Mouse (Mus musculus) myocyte (in vitro differentiated cells): ENCODE measurements at regions not wholly inside any gene's neighbourhood (a gene's known extent, or its start where the extent isn't known, plus 50 kb on each side); places are given as distances from the start of the nearest gene placed in this dataset.
A peak's percentile ranks its signal among the peaks of the same experiment; 100 is the strongest.

Source experiments
- H3K27me3 ChIP-seq: one replicate; pipeline ENCODE4 v1.6.1; 2011; ENCODE audit not compliant: control insufficient read depth, insufficient read depth, insufficient read length
- H3K36me3 ChIP-seq: one replicate; pipeline ENCODE4 v1.6.1; 2011; ENCODE audit not compliant: control insufficient read depth, insufficient read depth
- H3K4me2 ChIP-seq: one replicate; pipeline ENCODE4 v1.6.1; 2011; ENCODE audit warnings: low read depth, control low read depth
- H3K4me3 ChIP-seq: one replicate; pipeline ENCODE4 v1.5.1; 2011; ENCODE audit warnings: mild to moderate bottlenecking, control low read depth, moderate library complexity
- H3K79me2 ChIP-seq: one replicate; pipeline ENCODE4 v1.6.1; 2011; ENCODE audit not compliant: control insufficient read depth, insufficient read depth
- H3ac ChIP-seq: one replicate; pipeline ENCODE4 v1.6.1; 2011; ENCODE audit not compliant: control insufficient read depth, insufficient read length
- CEBPB ChIP-seq: IDR thresholded peaks from 2 replicates; pipeline ENCODE4 v1.6.1; 2011; ENCODE audit warnings: mild to moderate bottlenecking, moderate library complexity; ENCODE audit not compliant: poor library complexity, insufficient read depth, severe bottlenecking
- E2F4 ChIP-seq: IDR thresholded peaks from one replicate; pipeline ENCODE4 v1.6.1; 2011; ENCODE audit warnings: mild to moderate bottlenecking, control low read depth, moderate library complexity; ENCODE audit not compliant: insufficient read depth
- MAX ChIP-seq: IDR thresholded peaks from one replicate; pipeline ENCODE4 v1.6.1; 2011; ENCODE audit warnings: low read depth, mild to moderate bottlenecking, control low read depth
- MYOD1 ChIP-seq, 3 experiments: IDR thresholded peaks; one replicate each; pipeline ENCODE4 v1.6.1; 2011; ENCODE audit warnings: control low read depth in 2 of 3, low read depth in 2 of 3, mild to moderate bottlenecking in 2 of 3, moderate library complexity in 1 of 3; ENCODE audit not compliant: insufficient read length in 2 of 3, control insufficient read depth in 1 of 3
- MYOG ChIP-seq, 3 experiments: IDR thresholded peaks; one replicate each; pipeline ENCODE4 v1.6.1; 2011; ENCODE audit warnings: control low read depth in 2 of 3, low read depth in 2 of 3, mild to moderate bottlenecking in 2 of 3; ENCODE audit not compliant: insufficient read length in 2 of 3, control insufficient read depth in 1 of 3, insufficient read depth in 1 of 3
- POLR2A ChIP-seq: IDR thresholded peaks from one replicate; pipeline ENCODE4 v1.6.1; 2011; ENCODE audit warnings: low read depth, mild to moderate bottlenecking, control low read depth, moderate library complexity; ENCODE audit not compliant: insufficient read length
- POLR2AphosphoS2 ChIP-seq: IDR thresholded peaks from one replicate; pipeline ENCODE4 v1.6.1; 2011; ENCODE audit warnings: low read depth, control low read depth; ENCODE audit not compliant: insufficient read length
- REST ChIP-seq: IDR thresholded peaks from one replicate; pipeline ENCODE4 v1.6.1; 2011; ENCODE audit warnings: mild to moderate bottlenecking, control low read depth, moderate library complexity; ENCODE audit not compliant: insufficient read depth, insufficient read length
- SRF ChIP-seq: IDR thresholded peaks from one replicate; pipeline ENCODE4 v1.6.1; 2011; ENCODE audit warnings: low read depth; ENCODE audit not compliant: control insufficient read depth, insufficient read length
- TCF12 ChIP-seq: IDR thresholded peaks from one replicate; pipeline ENCODE4 v1.6.1; 2011; ENCODE audit warnings: mild to moderate bottlenecking, control low read depth; ENCODE audit not compliant: poor library complexity, insufficient read depth, severe bottlenecking
- TCF3 ChIP-seq: IDR thresholded peaks from one replicate; pipeline ENCODE4 v1.6.1; 2011; ENCODE audit warnings: low read depth, control low read depth; ENCODE audit not compliant: insufficient read length
- USF1 ChIP-seq: IDR thresholded peaks from one replicate; pipeline ENCODE4 v1.6.1; 2011; ENCODE audit warnings: low read depth, mild to moderate bottlenecking, control low read depth, moderate library complexity

DNA sequence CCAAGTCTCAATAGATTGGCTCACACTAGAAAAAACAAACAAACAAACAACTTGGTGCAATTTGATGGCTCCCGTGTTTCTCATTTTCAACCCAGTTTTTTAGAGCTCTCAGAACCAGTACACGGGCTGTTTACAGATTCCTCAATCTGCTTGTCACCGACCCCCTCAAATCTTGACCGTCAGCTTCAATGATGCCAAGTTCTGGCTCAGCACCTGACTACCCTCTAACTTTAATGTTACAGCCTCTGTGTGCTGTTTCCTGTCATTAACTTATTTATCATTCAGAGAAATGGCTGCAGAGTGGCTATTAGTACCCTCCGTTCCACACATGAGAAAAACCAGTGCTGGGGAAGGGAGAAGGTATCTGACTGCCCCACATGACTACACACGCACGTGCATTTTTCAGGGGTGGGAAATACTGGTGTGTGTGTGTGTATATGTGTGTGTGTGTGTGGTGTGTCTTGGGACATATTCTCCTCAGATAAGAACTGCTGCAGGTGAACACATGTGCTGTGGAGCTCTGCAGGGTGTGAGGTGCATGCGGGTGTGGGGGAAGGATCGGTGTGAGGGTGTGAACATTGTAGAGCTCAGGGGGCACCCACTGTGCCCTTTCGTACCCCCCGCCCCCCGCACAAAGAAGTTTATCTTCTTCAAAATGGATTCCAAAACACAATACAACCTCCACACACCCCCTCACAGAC, 83.6 kb upstream of the Lgalsl start:
- Histone ChIP-seq H3ac (no peak overlapping the region), H3K36me3 (no peaks in the 10 kb centered on the region), H3K4me2 (no peak overlapping the region), H3K79me2 (no peaks in the 10 kb centered on the region), H3K27me3 (peaks cover 20% of the 10 kb centered on the region), H3K4me3 (no peak overlapping the region)
- no peak for TF ChIP-seq MYOG (IDR thresholded peaks at IDR 0.05; ENCODE audit: control insufficient read depth in 1 of 3, insufficient read depth in 1 of 3, insufficient read length in 2 of 3, low read depth in 2 of 3)
- no peak for TF ChIP-seq MAX
- TF ChIP-seq USF1 = no peak
- TF ChIP-seq E2F4 = no peak
- TF ChIP-seq REST = no peak
- no peak for TF ChIP-seq POLR2AphosphoS2
- no peak for TF ChIP-seq SRF
- TF ChIP-seq CEBPB = no peak

DNA sequence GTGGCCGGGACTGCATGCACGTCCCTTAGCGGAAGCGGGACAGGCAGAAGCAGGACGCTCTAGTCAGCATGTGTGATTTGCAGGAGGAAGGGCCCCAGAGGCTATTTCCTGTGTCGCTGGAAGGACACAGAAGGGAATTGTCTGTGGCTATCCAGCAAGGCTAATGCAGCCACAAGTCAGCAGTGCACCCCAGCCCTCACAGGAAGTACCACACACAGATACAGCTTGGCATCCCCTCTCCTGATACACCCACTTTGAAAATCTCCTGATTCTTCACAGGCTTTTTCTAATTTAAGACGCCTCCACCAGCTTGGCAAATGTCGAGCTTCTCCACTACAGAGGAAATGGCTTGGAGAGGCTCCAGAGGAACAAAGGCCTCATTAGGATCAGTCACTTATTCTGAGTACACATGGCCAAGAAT, 84.3 kb upstream of the Lgalsl start:
- Histone ChIP-seq H3K4me3 (no peak overlapping the region), H3K4me2 (peak overlapping the region; percentile 44), H3K79me2 (no peaks in the 10 kb centered on the region), H3ac (no peak overlapping the region), H3K27me3 (peaks cover 20% of the 10 kb centered on the region), H3K36me3 (no peaks in the 10 kb centered on the region)
- no peak for TF ChIP-seq MYOG (IDR thresholded peaks at IDR 0.05; ENCODE audit: control insufficient read depth in 1 of 3, insufficient read depth in 1 of 3, insufficient read length in 2 of 3, low read depth in 2 of 3)
- no peak for TF ChIP-seq CEBPB
- no peak for TF ChIP-seq MAX
- TF ChIP-seq REST = no peak
- TF ChIP-seq TCF3 = no peak
- no peak for TF ChIP-seq TCF12

- TF ChIP-seq MYOD1 (IDR thresholded peaks at IDR 0.05; ENCODE audit: control insufficient read depth in 1 of 3, insufficient read length in 2 of 3, low read depth in 2 of 3) = no peak
- TF ChIP-seq MAX = no peak
- no peak for TF ChIP-seq E2F4
- no peak for TF ChIP-seq TCF12
- no peak for TF ChIP-seq SRF
- no peak overlapping the region for H3K4me2 ChIP-seq
- no peaks in the 10 kb centered on the region for H3K36me3 ChIP-seq
- H3ac ChIP-seq = no peak overlapping the region
- H3K27me3 ChIP-seq = peaks cover 20% of the 10 kb centered on the region
- no peak overlapping the region for H3K4me3 ChIP-seq
- no peaks in the 10 kb centered on the region for H3K79me2 ChIP-seq
Measured at GRCm38 (mm10) chr11:20915687-20916432, 85.0 kb upstream of the Lgalsl start.

DNA sequence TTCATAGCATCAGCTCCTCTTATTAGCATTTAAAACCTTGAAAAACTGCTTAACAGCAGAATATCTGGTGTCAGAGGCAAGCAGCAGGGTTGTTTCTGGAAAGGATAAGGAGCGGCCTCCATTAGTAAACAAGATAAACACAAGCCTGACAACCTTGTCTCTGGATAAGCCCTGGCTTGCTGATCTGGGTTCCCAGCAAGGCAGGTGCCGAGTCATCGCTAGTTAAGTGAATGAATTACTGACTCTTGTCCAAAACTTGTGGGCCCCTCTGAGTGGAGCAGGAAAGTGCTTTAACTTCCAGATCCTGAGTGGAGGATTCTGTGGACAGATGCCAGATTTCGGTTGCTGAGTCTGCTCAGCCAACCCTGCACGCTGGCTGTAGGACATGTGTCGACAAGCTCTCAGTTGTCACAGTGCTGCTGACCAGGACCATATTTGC, 85.6 kb upstream of the Lgalsl start:
- Histone ChIP-seq H3K4me2 (no peak overlapping the region), H3K27me3 (peaks cover 20% of the 10 kb centered on the region), H3K4me3 (no peak overlapping the region), H3K36me3 (no peaks in the 10 kb centered on the region), H3ac (no peak overlapping the region), H3K79me2 (no peaks in the 10 kb centered on the region)
- no peak for TF ChIP-seq SRF
- no peak for TF ChIP-seq POLR2A
- no peak for TF ChIP-seq TCF12
- TF ChIP-seq MYOG (IDR thresholded peaks at IDR 0.05; ENCODE audit: control insufficient read depth in 1 of 3, insufficient read depth in 1 of 3, insufficient read length in 2 of 3, low read depth in 2 of 3) = no peak
- no peak for TF ChIP-seq MAX
- TF ChIP-seq POLR2AphosphoS2 = no peak
- no peak for TF ChIP-seq MYOD1 (IDR thresholded peaks at IDR 0.05; ENCODE audit: control insufficient read depth in 1 of 3, insufficient read length in 2 of 3, low read depth in 2 of 3)
- no peak for TF ChIP-seq USF1
- no peak for TF ChIP-seq TCF3
- TF ChIP-seq REST = no peak
- TF ChIP-seq E2F4 = no peak
- no peak for TF ChIP-seq CEBPB

- no peak overlapping the region for H3ac ChIP-seq
- peaks cover 18% of the 10 kb centered on the region for H3K27me3 ChIP-seq
- TF ChIP-seq MYOD1 (IDR thresholded peaks at IDR 0.05; ENCODE audit: control insufficient read depth in 1 of 3, insufficient read length in 2 of 3, low read depth in 2 of 3) (no peak), REST (no peak), CEBPB (no peak), E2F4 (no peak), TCF3 (no peak), POLR2AphosphoS2 (no peak), SRF (no peak), MYOG (IDR thresholded peaks at IDR 0.05; ENCODE audit: control insufficient read depth in 1 of 3, insufficient read depth in 1 of 3, insufficient read length in 2 of 3, low read depth in 2 of 3) (no peak), USF1 (no peak), POLR2A (no peak), MAX (no peak), TCF12 (no peak)
- H3K4me2 ChIP-seq = no peak overlapping the region
- no peaks in the 10 kb centered on the region for H3K79me2 ChIP-seq
- H3K4me3 ChIP-seq = no peak overlapping the region
- no peaks in the 10 kb centered on the region for H3K36me3 ChIP-seq
Measured at GRCm38 (mm10) chr11:20916961-20917360, 86.1 kb upstream of the Lgalsl start.
